7 mouse cellular contexts compared by ENCODE assay signal in the genomic region with DNA sequence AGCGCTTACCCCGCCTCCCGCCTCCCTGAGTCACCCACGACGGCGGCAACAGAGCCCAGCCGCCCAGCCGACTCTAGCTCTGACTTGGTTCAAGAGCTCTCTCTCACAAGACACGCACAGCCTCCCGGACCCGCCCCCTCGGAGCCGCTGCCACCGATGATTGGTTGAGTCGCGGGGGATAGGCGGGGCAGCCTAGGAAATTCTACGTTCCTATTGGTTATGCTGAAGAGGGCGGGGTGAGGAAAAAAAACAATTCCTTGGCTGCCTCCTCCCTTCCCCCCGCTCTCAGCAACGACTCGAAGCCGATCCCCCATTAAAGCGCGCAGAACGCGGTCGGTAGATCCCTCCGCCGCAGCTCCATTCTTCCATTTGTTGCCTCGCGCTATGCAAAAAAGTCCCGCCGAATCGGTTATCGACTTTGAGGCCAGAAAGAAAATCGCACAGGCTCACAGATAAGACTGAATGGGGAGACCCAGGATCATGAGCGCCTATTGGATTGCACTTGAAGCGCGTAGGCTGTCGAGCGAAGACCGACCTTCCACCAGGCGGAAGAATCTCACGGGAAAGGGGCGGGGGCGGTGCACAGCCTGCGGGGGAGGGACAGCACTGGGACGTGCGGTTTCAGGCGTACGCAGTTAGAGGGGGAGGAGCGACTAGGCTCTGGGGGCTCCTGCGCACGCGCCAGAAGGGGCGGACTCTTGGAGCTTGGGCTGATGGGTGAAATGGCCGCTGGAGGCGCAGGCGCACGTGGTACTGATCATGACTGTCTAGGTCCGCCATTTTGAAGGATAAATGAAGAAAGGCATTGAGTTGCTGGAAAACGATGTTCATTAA. TPM values are rescaled to one million over a fixed set of nuclear protein-coding genes. Genes with fewer than 3 reads are reported as not detected.
DNase-seq lines count a peak whose midpoint lies in the region; ATAC-seq lines count a peak whose summit lies in the region.

A gene (minus strand): TSS at position 162 of the 834 bp plus-strand sequence.

- WGBS in embryonic facial prominence, embryonic 12.5 days: under 1% methylated on average over 61 of the region's 63 CpGs
- under 1% methylated on average over 60 of the region's 63 CpGs for whole genome bisulfite sequencing in limb, embryonic 11.5 days
- under 1% methylated on average over 63 of the region's 63 CpGs for WGBS in midbrain, embryonic 14.5 days

- peak; percentile 98 for DNase-seq in adrenal gland, postnatal 25 days
- DNase-seq in heart, adult 11 months: peak; percentile 100
- DNase-seq in kidney, adult 18-20 months: peak; percentile 98
- peak; percentile 99 for DNase-seq in limb, embryonic 11.5 days (ENCODE audit: low spot score)
- peak; percentile 100 for DNase-seq in midbrain, embryonic 14.5 days
- DNase-seq in spleen, adult 18-20 months: peak; percentile 96 to 97

- peaks cover 8% of the 10 kb centered on the region; the same call in 1 of the 2 replicates for H3K36me3 ChIP-seq in embryonic facial prominence, embryonic 12.5 days
- peaks cover 3% of the 10 kb centered on the region; the same call in 1 of the 2 replicates for H3K36me3 ChIP-seq in limb, embryonic 11.5 days (ENCODE audit: control insufficient read depth, insufficient read depth, low read length)
- H3K36me3 ChIP-seq in midbrain, embryonic 14.5 days (ENCODE audit: control insufficient read depth, insufficient read depth, low read length): peaks cover 10% of the 10 kb centered on the region

- peak within 1 kb of the TSS; percentile 80 for H3K4me2 ChIP-seq in embryonic facial prominence, embryonic 12.5 days (replicated peaks)
- H3K4me2 ChIP-seq in limb, embryonic 11.5 days (ENCODE audit: low read depth, severe bottlenecking): peak within 1 kb of the TSS; percentile 54
- H3K4me2 ChIP-seq in midbrain, embryonic 14.5 days (ENCODE audit: low read length): peak within 1 kb of the TSS; percentile 75

- peaks cover 23% of the 10 kb centered on the region for H3K4me1 ChIP-seq in embryonic facial prominence, embryonic 12.5 days
- H3K4me1 ChIP-seq in limb, embryonic 11.5 days (ENCODE audit: control insufficient read depth, insufficient read depth, low read length): 0 out of 2 replicates have a peak, but pooled peaks cover 6% of the 10 kb centered on the region
- H3K4me1 ChIP-seq in midbrain, embryonic 14.5 days (ENCODE audit: control insufficient read depth, insufficient read depth, low read length): peaks cover 26% of the 10 kb centered on the region

- peak within 1 kb of the TSS; percentile 78 for H3K4me3 ChIP-seq in embryonic facial prominence, embryonic 12.5 days
- H3K4me3 ChIP-seq in limb, embryonic 11.5 days (ENCODE audit: low read depth, low read length): peak within 1 kb of the TSS; percentile 90
- peak within 1 kb of the TSS; percentile 88 for H3K4me3 ChIP-seq in midbrain, embryonic 14.5 days (replicated peaks; ENCODE audit: low read depth, low read length)

- peak within 1 kb of the TSS; percentile 99 for H3K27ac ChIP-seq in embryonic facial prominence, embryonic 12.5 days
- H3K27ac ChIP-seq in limb, embryonic 11.5 days (replicated peaks; ENCODE audit: low read depth, low read length): peak within 1 kb of the TSS; percentile 97
- peak within 1 kb of the TSS; percentile 100 for H3K27ac ChIP-seq in midbrain, embryonic 14.5 days (replicated peaks; ENCODE audit: low read depth, low read length)

- no peaks in the 10 kb centered on the region for H3K9me3 ChIP-seq in embryonic facial prominence, embryonic 12.5 days
- no peaks in the 10 kb centered on the region for H3K9me3 ChIP-seq in limb, embryonic 11.5 days (ENCODE audit: control insufficient read depth, low read length)
- H3K9me3 ChIP-seq in midbrain, embryonic 14.5 days (ENCODE audit: control insufficient read depth, low read length): no peaks in the 10 kb centered on the region; the same call in 1 of the 2 replicates

- H3K9ac ChIP-seq in embryonic facial prominence, embryonic 12.5 days: peak within 1 kb of the TSS; percentile 84
- H3K9ac ChIP-seq in limb, embryonic 11.5 days (ENCODE audit: low read length): peak within 1 kb of the TSS; percentile 73
- peak within 1 kb of the TSS; percentile 73 for H3K9ac ChIP-seq in midbrain, embryonic 14.5 days (replicated peaks; ENCODE audit: low read length)

- H3K27me3 ChIP-seq in embryonic facial prominence, embryonic 12.5 days: no peaks in the 10 kb centered on the region
- H3K27me3 ChIP-seq in limb, embryonic 11.5 days (ENCODE audit: control insufficient read depth, insufficient read depth, low read length): no peaks in the 10 kb centered on the region
- no peaks in the 10 kb centered on the region; the same call in none of the 2 replicates for H3K27me3 ChIP-seq in midbrain, embryonic 14.5 days (ENCODE audit: control insufficient read depth, insufficient read depth, low read length)

- peak; percentile 95 for ATAC-seq in embryonic facial prominence, embryonic 12.5 days (ENCODE audit: insufficient number of reproducible peaks, insufficient read depth, low FRiP score, low TSS enrichment)
- ATAC-seq in limb, embryonic 11.5 days (ENCODE audit: insufficient number of reproducible peaks, low FRiP score, low TSS enrichment, low read depth): peak; percentile 98
- peak; percentile 97 for ATAC-seq in midbrain, embryonic 14.5 days (ENCODE audit: low FRiP score, low TSS enrichment)

RNA-seq across cellular contexts. Expression of the gene that starts here (rescaled TPM):
- total RNA-seq in adrenal gland, postnatal 25 days (2021): 38.3 and 44.2 TPM in 2 replicates
- 62.3 and 67.8 TPM in 2 replicates for polyA plus RNA-seq in embryonic facial prominence, embryonic 12.5 days (2016; fragmentation: Nextera tagmentation; extraction: Ambion mirVana)
- polyA plus RNA-seq in limb, embryonic 11.5 days (2014; fragmentation: Nextera tagmentation; extraction: Ambion mirVana): 55.0 and 55.4 TPM in 2 replicates
- polyA plus RNA-seq in midbrain, embryonic 14.5 days (2014; fragmentation: Nextera tagmentation; extraction: Ambion mirVana): 30.7 and 43.7 TPM in 2 replicates

Comparison
In these comparisons a context has a peak if more than half of its experiments do, and no peak if none do; other contexts are left out.
1. Peak in every context shown above with its lines: DNase-seq, ATAC-seq, H3K4me3 ChIP-seq and H3K27ac ChIP-seq.